Mouse (Mus musculus) limb, embryonic 15.5 days (tissue): ENCODE data around the gene Ptov1. TPM values are rescaled to one million over a fixed set of nuclear protein-coding genes. Genes with fewer than 3 reads are reported as not detected.

Experiments used
- ATAC-seq: fragments of 200-750 bp; cut with Nextera tagmentation; 2 replicates; pipeline ENCODE4 v1.8.0; 2017; ENCODE audit warnings: low read depth, moderate TSS enrichment; ENCODE audit not compliant: insufficient number of reproducible peaks, low FRiP score, low TSS enrichment
- H3K27ac ChIP-seq: fragments of 300-500 bp; sonication (generic); 2 replicates; pipeline ENCODE4 v1.5.1; 2015; ENCODE audit warnings: moderate library complexity, mild to moderate bottlenecking, inconsistent platforms
- H3K27me3 ChIP-seq: fragments of 300-500 bp; sonication (generic); 2 replicates; pipeline ENCODE4 v1.6.1; 2015; ENCODE audit warnings: inconsistent platforms
- H3K36me3 ChIP-seq: fragments of 300-500 bp; sonication (generic); 2 replicates; pipeline ENCODE4 v1.6.1; 2015; ENCODE audit warnings: inconsistent platforms
- H3K4me1 ChIP-seq: fragments of 300-500 bp; sonication (generic); 2 replicates; pipeline ENCODE4 v1.6.1; 2015; ENCODE audit warnings: inconsistent platforms
- H3K4me2 ChIP-seq: fragments of 300-500 bp; sonication (generic); 2 replicates; pipeline ENCODE4 v1.6.1; 2015; ENCODE audit warnings: mild to moderate bottlenecking, inconsistent platforms
- H3K4me3 ChIP-seq: fragments of 300-500 bp; sonication (generic); 2 replicates; pipeline ENCODE4 v1.5.1; 2015; ENCODE audit warnings: mild to moderate bottlenecking, inconsistent platforms
- H3K9ac ChIP-seq: fragments of 300-500 bp; sonication (generic); 2 replicates; pipeline ENCODE4 v1.6.1; 2015; ENCODE audit warnings: inconsistent platforms
- H3K9me3 ChIP-seq: fragments of 300-500 bp; sonication (generic); 2 replicates; pipeline ENCODE4 v1.6.1; 2016; ENCODE audit warnings: inconsistent platforms
- WGBS: fragments of 180-500 bp; shearing (Covaris S2); methylation state at CpG from one replicate; pipeline ENCODE4 v1.1.7; 2015; 5-methylcytosine and 5-hydroxymethylcytosine counted together
- polyA plus RNA-seq: library from polyadenylated mRNA; unstranded; fragments of >200 nt; fragmentation: Nextera tagmentation; extraction: Ambion mirVana; gene quantifications from 2 replicates; pipeline ENCODE4 v1.2.1, GENCODE M21; 2015

Ptov1 gene
- polyA plus RNA-seq, 1 experiment from 2014 or later, result 373 TPM

GRCm38 (mm10) chr7:44854356-44855031 lies 15.1 kb downstream of the Ptov1 start:
- WGBS, result 1% methylated on average over 45 of the region's 45 CpGs
- Histone ChIP-seq H3K36me3 (peaks cover 20% of the 10 kb centered on the region), H3K4me1 (peaks cover 73% of the 10 kb centered on the region), H3K4me3 (peak overlapping the region; percentile 48), H3K27me3 (no peaks in the 10 kb centered on the region), H3K4me2 (peak overlapping the region; percentile 86), H3K27ac (peak overlapping the region; percentile 93), H3K9me3 (no peaks in the 10 kb centered on the region), H3K9ac (peak overlapping the region; percentile 51)
- peak; percentile 12 for ATAC-seq

GRCm38 (mm10) chr7:44853596-44854355 lies 15.8 kb downstream of the Ptov1 start:
- Histone ChIP-seq H3K4me3 (peak overlapping the region; percentile 48), H3K36me3 (peaks cover 20% of the 10 kb centered on the region), H3K9ac (peak overlapping the region; percentile 51), H3K27ac (peak overlapping the region; percentile 93), H3K4me1 (peaks cover 71% of the 10 kb centered on the region), H3K9me3 (no peaks in the 10 kb centered on the region), H3K27me3 (no peaks in the 10 kb centered on the region), H3K4me2 (peak overlapping the region; percentile 86)
- ATAC-seq, result no peak
- 24% methylated on average over 26 of the region's 26 CpGs for WGBS

DNA sequence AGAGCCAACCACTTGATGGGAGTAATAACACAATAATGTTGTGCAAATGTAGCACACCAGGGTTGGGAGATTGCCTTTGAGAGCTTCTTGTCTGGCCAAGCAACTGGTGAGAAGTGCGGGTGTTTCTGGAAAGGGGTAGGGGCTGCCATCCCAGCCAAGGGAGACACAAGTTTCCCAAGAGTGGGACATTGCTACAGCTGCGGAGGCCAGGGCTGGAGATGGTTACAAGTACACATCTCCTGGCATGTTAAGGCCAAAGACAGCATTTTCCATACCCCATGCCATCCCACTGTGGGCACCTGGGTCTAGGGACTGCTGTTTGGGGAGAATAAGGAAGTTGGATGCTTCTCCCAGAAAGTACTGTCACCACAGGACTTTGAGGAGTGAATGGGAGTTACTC lies 16.5 kb downstream of the Ptov1 start:
- Histone ChIP-seq H3K4me2 (no peak overlapping the region), H3K27me3 (no peaks in the 10 kb centered on the region), H3K36me3 (peaks cover 20% of the 10 kb centered on the region), H3K4me1 (peaks cover 66% of the 10 kb centered on the region), H3K9ac (no peak overlapping the region), H3K27ac (no peak overlapping the region), H3K4me3 (no peak overlapping the region), H3K9me3 (no peaks in the 10 kb centered on the region)
- 91% methylated on average over 2 of the region's 2 CpGs for WGBS
- ATAC-seq, result no peak

DNA sequence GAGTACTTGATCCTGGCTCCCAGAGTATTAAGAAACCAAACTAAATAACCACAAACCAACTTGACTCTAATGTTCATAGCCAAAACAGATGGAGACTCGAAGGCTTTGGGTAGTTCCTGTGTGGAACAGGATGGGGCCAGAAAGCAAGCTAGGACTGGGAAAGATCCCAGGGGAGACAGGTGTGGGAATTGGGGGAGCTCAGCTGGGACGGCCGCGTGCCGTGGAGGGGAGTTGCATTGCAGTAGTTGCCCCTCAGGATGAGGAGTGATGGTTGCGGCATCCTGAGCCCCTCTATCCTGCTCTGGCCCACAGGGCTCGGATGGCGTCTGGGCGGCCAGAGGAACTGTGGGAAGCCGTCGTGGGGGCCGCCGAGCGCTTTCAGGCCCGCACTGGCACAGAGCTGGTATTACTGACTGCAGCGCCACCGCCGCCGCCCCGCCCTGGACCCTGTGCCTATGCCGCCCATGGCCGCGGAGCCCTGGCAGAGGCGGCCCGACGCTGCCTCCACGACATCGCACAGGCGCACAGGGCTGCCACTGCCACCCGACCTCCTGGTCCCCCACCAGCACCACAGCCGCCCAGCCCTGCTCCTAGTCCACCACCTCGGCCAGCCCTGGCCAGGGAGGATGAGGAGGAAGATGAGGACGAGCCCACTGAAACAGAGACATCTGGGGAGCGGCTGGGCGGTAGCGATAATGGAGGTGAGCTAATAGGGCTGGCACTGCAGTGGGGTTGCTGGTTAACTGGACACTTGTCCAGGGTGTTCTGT lies 17.1 kb downstream of the Ptov1 start:
- WGBS, result 89% methylated on average over 35 of the region's 36 CpGs
- no peak overlapping the region for H3K27ac ChIP-seq
- H3K27me3 ChIP-seq, result no peaks in the 10 kb centered on the region
- no peaks in the 10 kb centered on the region for H3K9me3 ChIP-seq
- H3K4me1 ChIP-seq, result peaks cover 66% of the 10 kb centered on the region
- no peak overlapping the region for H3K9ac ChIP-seq
- peaks cover 20% of the 10 kb centered on the region for H3K36me3 ChIP-seq
- no peak for ATAC-seq
- no peak overlapping the region for H3K4me2 ChIP-seq
- H3K4me3 ChIP-seq, result no peak overlapping the region

DNA sequence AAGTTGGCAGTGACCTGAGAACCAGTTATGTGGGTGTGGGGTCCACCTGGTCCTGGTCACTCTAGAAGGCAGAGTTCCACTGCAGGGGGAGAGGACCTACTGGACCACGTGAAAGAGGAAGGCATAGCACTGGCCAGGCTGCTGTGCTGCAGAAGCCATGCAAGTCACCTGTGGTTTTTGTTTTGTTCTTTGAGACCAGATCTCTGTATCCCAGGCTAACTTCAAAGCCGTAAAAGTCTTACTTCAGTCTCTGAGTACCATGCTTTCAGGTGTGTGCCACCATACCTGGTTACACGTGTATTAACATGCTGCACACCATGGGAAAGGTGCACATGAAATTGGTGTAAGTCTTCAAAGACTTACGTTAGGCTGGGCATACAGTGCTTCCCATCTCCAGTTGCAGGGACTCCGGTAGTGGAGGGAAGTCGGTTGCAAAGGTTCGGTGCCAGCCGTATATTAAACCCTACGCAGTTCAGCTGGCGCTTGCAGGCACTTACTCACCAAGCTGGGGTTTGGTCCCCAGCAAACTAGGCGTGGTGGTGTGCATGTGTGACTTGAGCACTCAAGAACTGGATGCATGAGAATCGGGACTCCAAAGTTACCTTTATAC lies 17.9 kb downstream of the Ptov1 start:
- peaks cover 69% of the 10 kb centered on the region for H3K4me1 ChIP-seq
- WGBS, result 88% methylated on average over 12 of the region's 12 CpGs
- ATAC-seq, result no peak
- no peak overlapping the region for H3K4me2 ChIP-seq
- no peaks in the 10 kb centered on the region for H3K9me3 ChIP-seq
- H3K36me3 ChIP-seq, result peaks cover 23% of the 10 kb centered on the region
- no peaks in the 10 kb centered on the region for H3K27me3 ChIP-seq
- peak overlapping the region; percentile 72; the same call in 1 of the 2 replicates for H3K4me3 ChIP-seq
- H3K9ac ChIP-seq, result no peak overlapping the region
- no peak overlapping the region for H3K27ac ChIP-seq

- H3K27ac ChIP-seq, result peak overlapping the region; percentile 100
- peaks cover 30% of the 10 kb centered on the region for H3K36me3 ChIP-seq
- H3K4me3 ChIP-seq, result peak overlapping the region; percentile 72
- H3K9me3 ChIP-seq, result no peaks in the 10 kb centered on the region
- H3K4me1 ChIP-seq, result peaks cover 66% of the 10 kb centered on the region
- no peaks in the 10 kb centered on the region for H3K27me3 ChIP-seq
- H3K9ac ChIP-seq, result peak overlapping the region; percentile 64
- H3K4me2 ChIP-seq, result peak overlapping the region; percentile 84
- no peak for ATAC-seq
- 76% methylated on average over 8 of the region's 8 CpGs for WGBS
Measured at GRCm38 (mm10) chr7:44850789-44851624, 18.6 kb downstream of the Ptov1 start.

DNA sequence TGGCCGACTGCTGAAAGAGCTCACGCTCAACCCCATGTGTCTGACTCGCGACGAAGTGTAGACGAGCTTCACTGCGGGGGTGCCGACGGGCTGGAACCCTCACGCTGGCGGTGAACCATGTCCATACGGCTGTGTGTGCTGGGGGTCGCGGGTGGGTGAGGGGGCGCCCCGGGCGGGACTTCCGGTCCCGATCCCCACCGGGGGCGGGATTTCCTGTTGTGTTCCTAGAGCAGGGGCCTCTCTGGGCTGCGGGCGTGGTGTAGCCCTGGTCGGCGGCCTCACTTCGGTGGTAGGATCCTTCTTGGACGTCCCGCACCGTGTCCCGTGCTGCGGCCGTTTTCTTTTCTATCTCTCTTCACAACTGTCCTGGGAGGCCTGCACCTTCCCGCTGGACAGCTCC lies 19.4 kb downstream of the Ptov1 start:
- no peaks in the 10 kb centered on the region for H3K9me3 ChIP-seq
- peaks cover 38% of the 10 kb centered on the region for H3K36me3 ChIP-seq
- WGBS, result under 1% methylated on average over 33 of the region's 33 CpGs
- H3K4me1 ChIP-seq, result peaks cover 58% of the 10 kb centered on the region
- peak overlapping the region; percentile 100 for H3K27ac ChIP-seq
- H3K4me2 ChIP-seq, result peak overlapping the region; percentile 84
- H3K27me3 ChIP-seq, result no peaks in the 10 kb centered on the region
- peak; percentile 49 for ATAC-seq
- peak overlapping the region; percentile 64 for H3K9ac ChIP-seq
- H3K4me3 ChIP-seq, result peak overlapping the region; percentile 72

GRCm38 (mm10) chr7:44849416-44850111 lies 20.0 kb downstream of the Ptov1 start:
- H3K4me1 ChIP-seq, result peaks cover 53% of the 10 kb centered on the region
- peak overlapping the region; percentile 100 for H3K27ac ChIP-seq
- peaks cover 44% of the 10 kb centered on the region for H3K36me3 ChIP-seq
- under 1% methylated on average over 41 of the region's 41 CpGs for WGBS
- ATAC-seq, result peak; percentile 77
- no peaks in the 10 kb centered on the region for H3K9me3 ChIP-seq
- no peaks in the 10 kb centered on the region for H3K27me3 ChIP-seq
- H3K9ac ChIP-seq, result peak overlapping the region; percentile 64
- H3K4me2 ChIP-seq, result peak overlapping the region; percentile 84
- peak overlapping the region; percentile 72 for H3K4me3 ChIP-seq

GRCm38 (mm10) chr7:44848561-44849415 lies 20.8 kb downstream of the Ptov1 start, which contains the start of the genes Akt1s1 and Tbc1d17:
Akt1s1 (plus strand) TSS chr7:44848991.
Tbc1d17 (minus strand) TSS chr7:44849079.
- no peaks in the 10 kb centered on the region for H3K9me3 ChIP-seq
- peak within 1 kb of the TSS; percentile 100 for H3K27ac ChIP-seq
- under 1% methylated on average over 54 of the region's 54 CpGs for WGBS

GRCm38 (mm10) chr7:44847772-44848171 lies 21.8 kb downstream of the Ptov1 start:
- no peak for ATAC-seq
- no peaks in the 10 kb centered on the region for H3K27me3 ChIP-seq
- peak overlapping the region; percentile 84 for H3K4me2 ChIP-seq
- H3K4me1 ChIP-seq, result peaks cover 36% of the 10 kb centered on the region
- H3K4me3 ChIP-seq, result peak overlapping the region; percentile 72
- no peak overlapping the region for H3K9ac ChIP-seq
- peaks cover 57% of the 10 kb centered on the region for H3K36me3 ChIP-seq
- WGBS, result 64% methylated on average over 5 of the region's 5 CpGs
- H3K27ac ChIP-seq, result peak overlapping the region; percentile 100; the same call in 1 of the 2 replicates
- H3K9me3 ChIP-seq, result no peaks in the 10 kb centered on the region

More at GRCm38 (mm10) chr7:44848561-44849415, 20.8 kb downstream of the Ptov1 start, which contains the start of the genes Akt1s1 and Tbc1d17:
- peak within 1 kb of the TSS; percentile 64 for H3K9ac ChIP-seq
- peak; percentile 90 for ATAC-seq
- H3K4me1 ChIP-seq, result peaks cover 45% of the 10 kb centered on the region
- H3K27me3 ChIP-seq, result no peaks in the 10 kb centered on the region
- peaks cover 52% of the 10 kb centered on the region for H3K36me3 ChIP-seq
- peak within 1 kb of the TSS; percentile 84 for H3K4me2 ChIP-seq
- H3K4me3 ChIP-seq, result peak within 1 kb of the TSS; percentile 72
